Mouse (Mus musculus): ENCODE results near the gene Gpat3.

Gpat3 gene

DNA sequence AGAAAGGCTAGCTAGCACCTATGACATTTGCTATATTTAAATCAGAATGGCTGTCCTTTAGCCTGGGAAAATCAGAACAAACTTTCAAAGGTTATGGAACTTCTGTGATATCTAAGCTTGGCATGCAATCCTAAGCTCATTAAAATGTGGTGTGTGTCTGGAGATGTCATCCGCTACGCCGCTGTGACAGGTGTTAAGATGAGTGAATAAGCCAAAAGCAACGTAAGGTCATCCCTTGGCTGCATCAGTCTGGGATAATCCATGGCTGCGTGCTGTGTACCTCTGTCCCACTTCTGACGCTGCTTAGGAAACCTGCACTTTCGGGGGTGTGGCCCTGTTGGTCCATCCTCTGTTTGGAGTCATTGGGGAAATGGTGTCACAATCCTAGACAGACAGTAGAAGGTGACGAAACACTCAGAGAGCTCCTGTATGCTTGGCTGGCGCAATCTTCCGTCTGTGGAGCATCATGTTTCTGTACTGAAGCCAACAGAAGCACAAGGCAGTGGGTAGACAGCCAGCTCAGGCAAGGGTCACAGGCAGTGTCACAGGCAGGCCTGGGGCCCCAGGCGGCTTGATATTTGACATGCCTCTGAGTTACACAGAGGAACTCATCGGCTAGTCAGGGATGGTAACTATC, 15.0 kb downstream of the Gpat3 start:
- peak; percentile 63 for DNase-seq (ENCODE audit: extremely low read depth, insufficient read length, low spot score)

DNA sequence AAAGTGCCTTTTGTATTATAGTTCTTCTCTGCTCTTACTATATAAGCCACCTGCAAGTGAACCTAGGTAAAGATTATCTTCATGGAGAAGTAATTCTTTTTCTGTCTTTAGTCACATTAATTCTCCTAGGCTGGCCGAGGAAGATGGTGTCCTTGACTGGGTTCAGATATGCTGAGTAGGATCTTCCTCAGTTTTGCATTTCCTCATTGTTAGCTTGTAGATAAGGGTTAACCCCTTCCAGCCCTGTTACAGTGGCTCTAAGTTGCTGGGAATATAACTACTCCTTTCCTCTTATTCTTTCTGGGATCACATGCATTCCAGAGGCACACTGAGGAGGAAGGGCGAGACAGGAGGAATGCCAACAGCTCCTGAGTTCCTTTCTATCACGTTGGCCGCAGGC, 15.6 kb downstream of the Gpat3 start:
- no peak for DNase-seq (ENCODE audit: extremely low read depth, insufficient read length, low spot score)

GRCm38 (mm10) chr5:100861811-100862210, 16.3 kb downstream of the Gpat3 start:
- DNase-seq (ENCODE audit: extremely low read depth, insufficient read length, low spot score) = peak; percentile 75

GRCm38 (mm10) chr5:100863091-100863490, 17.6 kb downstream of the Gpat3 start:
- DNase-seq (ENCODE audit: extremely low read depth, insufficient read length, low spot score) = no peak

GRCm38 (mm10) chr5:100864438-100864837, 18.9 kb downstream of the Gpat3 start:
- no peak for DNase-seq (ENCODE audit: extremely low read depth, insufficient read length, low spot score)

DNA sequence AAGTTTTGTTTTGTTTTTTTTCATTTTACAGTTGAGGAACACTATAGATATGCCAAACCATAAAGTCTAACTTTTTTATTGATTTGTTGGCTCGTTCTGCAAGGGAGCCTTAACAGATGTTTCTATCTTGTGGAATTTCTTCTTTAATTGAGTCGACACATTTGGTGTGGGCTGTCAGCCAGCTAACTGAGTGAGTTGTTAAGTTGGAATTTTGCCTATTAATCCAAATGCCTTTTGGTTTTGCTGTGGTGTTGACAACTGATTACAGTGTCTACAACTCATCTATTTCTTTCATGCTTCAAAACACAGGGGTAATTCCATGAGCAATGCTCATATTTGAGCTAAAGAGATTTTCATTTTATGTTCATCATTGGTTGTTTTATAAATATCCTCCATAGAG, 20.7 kb downstream of the Gpat3 start:
- peak; percentile 14 for DNase-seq (ENCODE audit: extremely low read depth, insufficient read length, low spot score)

DNA sequence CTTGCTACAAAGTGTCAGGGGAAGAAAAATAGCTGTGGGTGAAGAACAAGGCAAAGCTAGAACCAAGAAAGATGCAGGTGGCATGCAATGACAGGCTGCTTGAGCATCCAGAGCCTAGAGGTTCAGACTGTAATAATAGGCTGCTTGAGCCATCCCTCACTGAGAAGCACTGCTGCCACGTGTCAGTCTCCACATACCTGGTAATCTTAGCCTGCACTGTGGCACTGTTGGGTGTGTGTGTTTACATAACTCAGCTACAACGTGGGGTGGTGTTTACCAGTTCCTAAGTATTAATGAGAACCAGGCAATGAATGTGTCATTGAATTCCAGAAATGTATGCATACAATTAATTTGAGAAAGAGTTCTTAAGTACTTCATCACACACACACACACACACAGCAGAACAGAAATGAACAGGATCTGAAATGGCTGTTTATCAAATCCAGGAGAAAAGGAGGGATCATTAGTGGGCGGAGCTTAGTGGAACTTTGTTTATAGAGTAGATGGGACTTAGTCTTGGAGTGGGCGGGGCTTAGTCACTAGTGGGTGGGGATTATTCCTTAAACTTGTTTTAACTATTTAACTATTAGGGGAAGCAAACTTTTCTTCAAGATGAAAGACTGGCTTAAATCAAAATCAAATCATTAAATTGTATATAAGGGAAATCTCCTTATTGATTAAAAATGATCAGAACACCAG, 23.8 kb downstream of the Gpat3 start:
- no peak for DNase-seq (ENCODE audit: extremely low read depth, insufficient read length, low spot score)

GRCm38 (mm10) chr5:100871987-100872386, 26.5 kb downstream of the Gpat3 start:
- no peak for DNase-seq (ENCODE audit: extremely low read depth, insufficient read length, low spot score)

- DNase-seq (ENCODE audit: extremely low read depth, insufficient read length, low spot score) = no peak
Observed at GRCm38 (mm10) chr5:100874721-100875120, 29.2 kb downstream of the Gpat3 start.

DNA sequence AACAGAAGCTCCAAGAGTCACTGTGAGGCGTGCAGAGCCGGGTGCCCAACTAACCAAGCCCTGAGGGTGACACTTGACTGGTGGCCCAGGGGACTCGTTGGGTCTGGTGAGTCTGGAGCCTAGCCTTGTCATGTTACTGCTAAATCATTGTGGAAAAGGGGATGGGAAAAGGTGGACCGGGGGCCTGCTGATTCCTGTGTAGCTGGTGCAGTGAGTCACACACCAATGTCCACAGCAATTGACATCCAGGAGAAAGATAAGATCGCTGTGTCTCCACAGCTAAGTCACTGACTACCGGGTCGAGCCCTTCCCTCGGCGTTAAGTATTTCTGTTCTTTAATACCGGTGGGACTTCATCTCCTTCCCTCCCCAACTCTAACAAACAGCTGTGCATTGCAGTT, 29.7 kb downstream of the Gpat3 start:
- DNase-seq (ENCODE audit: extremely low read depth, insufficient read length, low spot score) = no peak

DNA sequence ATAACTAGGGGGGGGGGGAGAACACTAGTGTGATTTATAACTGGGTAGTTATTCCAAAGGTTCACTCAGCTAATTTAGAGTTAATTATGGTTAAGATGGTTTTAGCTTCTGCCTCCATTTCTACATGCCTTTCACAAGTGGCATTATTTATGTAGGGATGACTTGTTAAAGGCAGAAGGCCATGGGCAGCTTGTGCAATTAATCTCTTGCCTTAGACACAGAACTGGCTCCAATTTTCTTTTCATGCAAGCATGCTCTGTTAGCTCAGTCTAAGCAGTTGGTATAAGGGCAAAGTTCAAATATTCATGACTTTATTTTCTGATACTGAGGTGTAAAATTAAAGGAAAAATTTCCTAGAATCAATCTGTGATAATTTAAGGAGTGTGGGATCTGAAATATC, 31.5 kb downstream of the Gpat3 start:
- DNase-seq (ENCODE audit: extremely low read depth, insufficient read length, low spot score) = no peak

GRCm38 (mm10) chr5:100885216-100885615, 39.7 kb downstream of the Gpat3 start:
- DNase-seq (ENCODE audit: extremely low read depth, insufficient read length, low spot score) = no peak

GRCm38 (mm10) chr5:100886331-100886988, 40.9 kb downstream of the Gpat3 start:
- DNase-seq (ENCODE audit: extremely low read depth, insufficient read length, low spot score) = no peak

DNA sequence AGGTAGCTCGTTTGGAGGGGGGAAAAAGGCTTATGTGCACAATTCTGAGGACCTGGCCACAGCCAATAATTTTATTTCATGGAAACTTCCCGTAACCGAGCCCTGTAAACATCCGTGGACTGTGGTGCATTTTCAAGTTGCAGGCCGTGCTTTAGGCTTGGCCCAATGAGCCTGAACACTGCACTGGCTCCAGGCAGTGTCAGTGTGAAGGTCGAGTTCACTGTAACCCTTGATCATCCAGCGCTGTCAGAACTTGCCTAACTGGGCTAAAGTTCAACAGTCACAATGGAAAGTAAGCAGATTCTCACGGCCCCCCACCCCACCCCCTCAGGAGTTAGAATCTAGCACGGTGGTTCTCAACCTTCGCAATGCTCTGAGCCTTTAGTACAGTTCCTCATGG, 50.7 kb downstream of the Gpat3 start:
- no peak for DNase-seq (ENCODE audit: extremely low read depth, insufficient read length, low spot score)

GRCm38 (mm10) chr5:100899745-100900489, 54.4 kb downstream of the Gpat3 start:
- no peak for DNase-seq (ENCODE audit: extremely low read depth, insufficient read length, low spot score)

DNA sequence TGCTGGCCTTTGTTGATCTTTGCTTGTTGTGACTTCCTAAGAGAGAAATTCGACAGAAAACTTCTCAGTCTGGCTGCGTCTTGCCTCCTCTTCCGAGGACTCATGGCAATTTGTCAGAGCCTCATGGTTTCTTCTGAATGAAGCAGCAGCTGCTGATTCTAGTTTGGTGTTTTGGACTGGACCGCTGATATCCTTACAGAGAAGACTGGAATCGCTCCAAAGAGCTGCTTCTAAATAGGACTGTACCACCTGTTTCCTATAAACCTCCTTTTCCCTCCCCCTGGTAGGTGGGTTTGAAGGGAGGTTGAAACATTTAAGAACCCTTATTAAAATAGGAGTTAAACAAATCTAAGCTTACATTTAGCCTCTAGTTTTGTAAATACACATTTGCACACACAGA, 55.5 kb downstream of the Gpat3 start:
- no peak for DNase-seq (ENCODE audit: extremely low read depth, insufficient read length, low spot score)

DNA sequence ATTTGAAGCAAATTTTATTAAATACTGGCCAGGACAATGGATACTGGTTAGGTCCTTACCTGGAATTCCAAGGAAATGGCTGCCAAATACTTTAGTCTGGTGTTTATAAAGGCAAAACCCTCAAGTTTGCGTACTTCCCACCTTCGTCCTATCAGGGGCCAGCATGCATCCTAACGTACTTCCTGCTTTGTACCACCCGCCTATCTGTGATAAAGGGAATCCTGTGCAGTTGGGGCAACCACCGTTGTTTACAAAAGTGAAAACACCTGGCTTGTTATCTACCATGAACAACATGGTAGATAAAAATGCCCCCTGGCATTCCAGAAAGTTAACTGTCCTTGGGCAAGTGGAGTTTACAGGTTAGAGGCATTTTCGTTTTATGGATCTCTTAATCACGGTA, 63.0 kb downstream of the Gpat3 start:
- no peak for DNase-seq (ENCODE audit: extremely low read depth, insufficient read length, low spot score)

- DNase-seq (ENCODE audit: extremely low read depth, insufficient read length, low spot score) = no peak
Observed at GRCm38 (mm10) chr5:100908901-100909300, 63.4 kb downstream of the Gpat3 start.

- no peak for DNase-seq (ENCODE audit: extremely low read depth, insufficient read length, low spot score)
Observed at GRCm38 (mm10) chr5:100909691-100910090, 64.2 kb downstream of the Gpat3 start.

- no peak for DNase-seq (ENCODE audit: extremely low read depth, insufficient read length, low spot score)
Observed at GRCm38 (mm10) chr5:100911502-100912097, 66.1 kb downstream of the Gpat3 start.

DNA sequence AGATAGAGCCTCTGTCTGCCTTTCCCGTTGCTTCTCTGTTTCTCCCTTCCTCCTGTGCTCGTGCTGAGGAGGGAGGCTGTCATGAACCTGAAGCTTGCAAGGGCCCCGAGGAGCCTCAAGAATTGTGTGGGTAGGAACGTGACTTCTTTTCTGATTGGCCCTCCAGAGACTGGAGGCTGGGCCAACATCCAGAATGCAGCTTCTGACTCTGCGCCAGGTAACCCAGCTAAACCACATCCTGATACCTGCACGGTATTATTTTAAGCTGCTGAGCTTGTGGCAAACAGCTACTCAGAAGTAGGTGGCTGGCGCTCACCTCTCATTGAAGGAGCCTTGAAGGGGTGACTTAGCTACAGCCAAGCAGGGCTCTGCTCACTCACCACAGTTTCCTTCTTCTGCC, 66.9 kb downstream of the Gpat3 start:
- DNase-seq (ENCODE audit: extremely low read depth, insufficient read length, low spot score) = no peak
